Mouse (Mus musculus) forebrain, embryonic 16.5 days (tissue): ENCODE data around the gene Hyal4. TPM values are rescaled to one million over a fixed set of nuclear protein-coding genes. Genes with fewer than 3 reads are reported as not detected.

Source experiments
- ATAC-seq: fragments of 200-750 bp; cut with Nextera tagmentation; 2 replicates; pipeline ENCODE4 v1.8.0; 2017; ENCODE audit warnings: mild to moderate bottlenecking, moderate library complexity
- H3K27ac ChIP-seq: fragments of 300-500 bp; sonication (generic); 2 replicates; pipeline ENCODE4 v1.5.1; 2014; ENCODE audit warnings: low read length, control low read depth
- H3K27me3 ChIP-seq: fragments of 300-500 bp; sonication (generic); replicated peaks from 2 replicates; pipeline ENCODE4 v1.6.1; 2014; ENCODE audit warnings: low read length; ENCODE audit not compliant: control insufficient read depth, insufficient read depth
- H3K36me3 ChIP-seq: fragments of 300-500 bp; sonication (generic); 2 replicates; pipeline ENCODE4 v1.6.1; 2014; ENCODE audit not compliant: control insufficient read depth, insufficient read depth
- H3K4me1 ChIP-seq: fragments of 300-500 bp; sonication (generic); replicated peaks from 2 replicates; pipeline ENCODE4 v1.6.1; 2014; ENCODE audit warnings: low read length; ENCODE audit not compliant: control insufficient read depth, insufficient read depth
- H3K4me2 ChIP-seq: fragments of 300-500 bp; sonication (generic); 2 replicates; pipeline ENCODE4 v1.6.1; 2014; ENCODE audit warnings: mild to moderate bottlenecking, low read length, control low read depth
- H3K4me3 ChIP-seq: fragments of 300-500 bp; sonication (generic); replicated peaks from 2 replicates; pipeline ENCODE4 v1.5.1; 2014; ENCODE audit warnings: mild to moderate bottlenecking, low read length, control low read depth
- H3K9ac ChIP-seq: fragments of 300-500 bp; sonication (generic); replicated peaks from 2 replicates; pipeline ENCODE4 v1.6.1; 2014; ENCODE audit warnings: low read depth, low read length, control low read depth
- H3K9me3 ChIP-seq: fragments of 300-500 bp; sonication (generic); 2 replicates; pipeline ENCODE4 v1.6.1; 2016; ENCODE audit warnings: low read length; ENCODE audit not compliant: control insufficient read depth
- WGBS: fragments of 180-500 bp; shearing (Covaris S2); extraction: QIAGEN DNeasy Blood & Tissue Kit; methylation state at CpG from one replicate; pipeline ENCODE4 v1.1.7; 2014; 5-methylcytosine and 5-hydroxymethylcytosine counted together
- polyA plus RNA-seq: library from polyadenylated mRNA; unstranded; fragments of >200 nt; fragmentation: Nextera tagmentation; extraction: Ambion mirVana; gene quantifications from 2 replicates; pipeline ENCODE4 v1.2.1, GENCODE M21; 2015

The Hyal4 gene
- polyA plus RNA-seq, 1 experiment from 2014 or later: not detected

GRCm38 (mm10) chr6:24779182-24779581 is 31.1 kb downstream of the Hyal4 start:
- Histone ChIP-seq H3K9me3 (no peaks in the 10 kb centered on the region), H3K4me3 (no peak overlapping the region), H3K27me3 (no peaks in the 10 kb centered on the region), H3K36me3 (no peaks in the 10 kb centered on the region), H3K9ac (no peak overlapping the region), H3K4me1 (no peaks in the 10 kb centered on the region), H3K27ac (no peak overlapping the region), H3K4me2 (no peak overlapping the region)
- 61% methylated on average over 2 of the region's 2 CpGs for WGBS
- no peak for ATAC-seq

- no peaks in the 10 kb centered on the region for H3K27me3 ChIP-seq
- ATAC-seq: no peak
- H3K9ac ChIP-seq: no peak within 1 kb of the TSS
- no peaks in the 10 kb centered on the region for H3K9me3 ChIP-seq
- H3K27ac ChIP-seq: no peak within 1 kb of the TSS
- H3K36me3 ChIP-seq: no peaks in the 10 kb centered on the region
- no peaks in the 10 kb centered on the region for H3K4me1 ChIP-seq
- no peak within 1 kb of the TSS for H3K4me2 ChIP-seq
- no peak within 1 kb of the TSS for H3K4me3 ChIP-seq
Observed at GRCm38 (mm10) chr6:24790888-24791287, 42.8 kb downstream of the Hyal4 start, which contains the start of gene Spam1. Gene Spam1, plus strand, starts transcription at chr6:24791188.

Other genes starting within 250 kb of the Hyal4 start
- 0.82 and 1.2 TPM in 2 replicates for gene Iqub, start 233.3 kb upstream of the Hyal4 start, polyA plus RNA-seq
- gene Ndufa5, start 220.3 kb upstream of the Hyal4 start, polyA plus RNA-seq: 274 and 298 TPM in 2 replicates
- not detected in 2 replicates for gene Asb15, start 220.2 kb upstream of the Hyal4 start, polyA plus RNA-seq
- gene Lmod2, start 150.6 kb upstream of the Hyal4 start, polyA plus RNA-seq: not detected in 2 replicates
- gene Wasl, start 83.3 kb upstream of the Hyal4 start, polyA plus RNA-seq: 58.3 and 58.5 TPM in 2 replicates
- gene Hyal6, start 15.1 kb upstream of the Hyal4 start, polyA plus RNA-seq: not detected in 2 replicates
- gene Spam1, start 42.9 kb downstream of the Hyal4 start, polyA plus RNA-seq: not detected in 2 replicates
- gene Hyal5, start 109.7 kb downstream of the Hyal4 start, polyA plus RNA-seq: not detected in 2 replicates
- 1.6 and 2.2 TPM in 2 replicates for gene Tmem229a, start 208.0 kb downstream of the Hyal4 start, polyA plus RNA-seq